Mouse (Mus musculus) Muller cell, postnatal 12 days (primary cell): ENCODE measurements at regions not wholly inside any gene's neighbourhood (a gene's known extent, or its start where the extent isn't known, plus 50 kb on each side); places are given as distances from the start of the nearest gene placed in this dataset.

Source experiments
- DNase-seq: peaks from one replicate; pipeline ENCODE4 v3.0.0-alpha.2; 2015; ENCODE audit errors: inconsistent ontology term

DNA sequence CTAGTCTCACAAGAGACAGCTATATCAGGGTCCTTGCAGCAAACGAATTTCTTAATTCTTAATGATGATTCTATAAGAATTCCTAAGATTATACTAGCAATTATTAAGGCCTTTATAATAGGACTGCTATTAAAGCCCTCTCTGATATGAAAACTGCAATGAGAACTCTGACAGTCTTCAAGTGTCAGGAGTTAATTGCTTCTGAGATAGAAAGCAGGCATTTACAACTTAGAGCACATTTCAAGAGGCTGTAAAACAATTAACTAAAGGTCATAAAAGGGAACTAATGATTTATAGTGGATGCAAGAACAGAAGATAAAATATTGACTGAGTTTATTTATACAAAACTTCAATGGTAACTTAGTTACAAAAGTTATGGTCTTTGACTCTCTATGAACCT lies 84.9 kb upstream of the Phlpp1 start:
- no peak for DNase-seq

DNA sequence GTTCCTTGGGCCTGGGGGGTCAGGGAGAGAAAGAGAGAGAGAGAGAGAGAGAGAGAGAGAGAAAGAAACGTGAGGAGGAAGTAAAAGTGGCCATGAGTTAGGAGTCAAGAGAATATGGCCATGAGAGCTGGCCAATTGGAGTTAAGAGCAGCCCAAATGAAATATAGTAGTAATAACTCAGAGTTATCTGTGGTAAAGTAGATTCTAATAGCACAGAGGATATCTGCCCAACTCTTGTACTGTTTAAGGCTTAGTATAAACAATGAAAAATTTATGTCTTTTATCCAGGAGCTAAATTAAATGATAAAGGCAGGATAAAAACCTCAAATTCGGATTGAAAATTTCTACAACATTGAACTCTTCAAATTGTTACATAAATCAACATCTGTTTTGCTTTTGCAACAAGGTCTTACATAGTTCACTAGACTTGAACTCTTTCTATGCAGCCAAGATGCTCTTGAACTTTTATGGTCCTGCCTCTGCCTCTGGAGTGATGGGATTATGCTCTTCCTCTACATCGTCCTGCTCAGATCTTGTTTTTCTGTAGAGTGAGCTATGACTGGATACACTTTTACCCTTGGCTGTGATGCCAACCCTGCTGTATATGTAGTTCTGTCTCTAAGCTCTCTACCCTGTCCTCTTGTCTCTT lies 78.5 kb upstream of the Phlpp1 start:
- no peak for DNase-seq

DNA sequence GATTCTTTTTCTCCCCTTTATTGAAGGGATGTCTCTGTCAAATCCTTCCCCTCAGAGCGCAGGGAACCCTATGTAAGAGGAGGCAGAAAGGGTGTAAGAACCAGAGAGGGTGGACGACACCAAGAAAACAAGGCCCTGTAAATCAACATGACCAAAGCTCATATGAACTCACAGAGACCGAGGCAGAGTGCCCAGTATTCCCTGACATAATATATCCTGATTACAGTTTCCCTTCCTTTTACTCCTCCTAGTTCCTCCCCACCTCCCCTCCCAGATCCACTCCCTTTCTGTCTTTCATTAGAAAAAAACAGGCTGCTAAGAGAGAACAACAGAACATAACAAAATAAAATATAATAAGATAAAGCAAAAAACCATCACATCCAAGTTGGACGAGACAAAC lies 77.7 kb upstream of the Phlpp1 start:
- no peak for DNase-seq

DNA sequence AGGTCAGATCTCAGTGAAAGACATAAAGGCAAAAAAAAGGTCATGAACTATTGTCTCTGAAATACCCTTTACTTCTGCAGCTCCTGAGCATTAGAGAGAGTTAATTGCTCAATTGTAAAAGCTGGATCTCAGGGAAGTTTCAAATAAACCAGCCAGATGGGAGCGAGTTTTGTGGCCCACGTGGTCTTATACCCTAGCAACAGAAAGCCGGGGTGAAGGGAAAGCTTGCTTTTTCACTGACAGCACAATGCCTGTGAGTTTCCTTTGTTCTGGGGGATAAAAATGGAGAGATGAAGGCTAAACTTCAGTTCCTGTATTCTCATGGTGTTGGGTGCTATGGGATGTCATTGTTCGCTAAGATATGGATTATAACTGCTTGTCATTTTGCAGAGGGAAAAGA lies 75.2 kb upstream of the Phlpp1 start:
- DNase-seq: no peak

DNA sequence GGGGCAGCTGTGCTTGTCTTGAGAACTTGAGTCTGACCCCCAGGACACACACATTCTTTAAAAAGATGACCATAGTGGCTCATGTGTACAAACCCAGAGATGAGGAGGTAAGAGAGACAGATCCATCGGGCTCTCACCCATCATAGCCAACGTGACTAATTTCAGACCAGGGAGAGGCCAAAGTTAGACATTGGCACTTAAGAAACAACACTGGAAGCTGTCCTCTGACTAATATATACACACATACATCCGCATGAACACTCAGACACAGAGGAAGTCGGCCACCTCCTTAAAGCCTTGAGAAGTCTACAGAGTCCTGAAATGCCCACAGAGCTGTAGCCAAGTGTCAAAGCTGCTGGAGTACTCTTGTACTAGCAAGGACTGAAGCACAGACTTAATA lies 74.4 kb upstream of the Phlpp1 start:
- no peak for DNase-seq

DNA sequence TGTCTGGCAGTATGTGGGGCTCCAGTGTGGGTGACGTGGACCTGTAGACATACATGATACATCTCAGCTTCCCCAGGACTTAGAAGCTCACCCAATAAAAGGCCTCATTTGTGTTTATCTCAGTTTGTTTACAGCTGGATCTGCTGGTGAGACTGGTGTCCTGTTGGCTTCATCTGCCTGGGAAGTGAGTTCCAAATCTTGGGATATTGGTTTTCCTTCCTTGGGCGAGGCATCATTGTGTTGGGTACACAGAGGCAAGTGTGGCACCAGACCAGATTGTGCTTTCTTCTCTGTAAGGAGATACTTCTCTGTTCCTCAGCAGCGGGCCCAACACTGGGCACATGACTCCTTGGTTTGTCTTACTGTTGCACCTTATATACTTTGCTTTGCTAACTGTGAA lies 70.9 kb upstream of the Phlpp1 start:
- no peak for DNase-seq

DNA sequence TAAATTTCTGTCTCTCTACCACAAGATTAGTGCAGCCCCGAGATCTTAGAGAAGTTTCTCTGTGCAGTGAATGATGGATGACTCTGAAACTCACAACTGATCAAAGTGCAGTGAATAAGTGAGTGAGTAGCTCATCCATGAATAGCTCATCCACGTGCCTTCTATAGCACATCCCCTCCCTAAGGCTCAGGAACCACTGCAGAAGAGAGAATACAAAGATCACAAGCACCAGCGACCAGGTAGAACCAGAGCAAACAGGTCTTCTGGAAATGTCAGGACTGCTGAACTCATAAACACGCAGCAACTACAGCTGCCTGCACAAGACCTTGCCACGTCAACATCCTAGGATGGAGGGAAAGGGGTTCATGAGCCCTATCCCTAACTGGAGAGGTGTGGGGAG lies 69.0 kb upstream of the Phlpp1 start:
- DNase-seq: no peak

DNA sequence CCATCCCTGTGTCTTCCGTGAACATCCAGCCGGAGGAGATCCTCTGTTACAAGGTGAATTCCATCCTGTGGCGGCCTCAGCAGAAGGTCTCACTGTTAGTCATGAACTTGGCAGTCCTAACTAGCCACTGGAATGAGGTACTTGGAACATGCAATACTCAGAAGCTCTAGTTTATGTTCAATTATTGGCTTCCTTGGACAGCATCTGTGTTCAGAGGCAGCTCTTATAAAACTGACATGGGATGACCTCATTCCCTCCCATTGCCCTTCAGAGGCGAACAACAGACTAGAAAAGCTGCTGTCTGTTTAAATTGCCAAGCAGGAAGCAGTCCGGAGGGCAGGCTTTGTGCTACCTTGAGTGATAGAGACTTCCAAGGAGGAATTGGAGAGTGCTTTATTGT lies 62.5 kb upstream of the Phlpp1 start:
- DNase-seq: peak; percentile 69
